Mouse (Mus musculus): ENCODE measurements around the gene Brdt.
A peak's percentile ranks its signal among the peaks of the same experiment; 100 is the strongest.
"Not testable (repeated sequence)": the region's sequence is repeated elsewhere in the genome, so short reads cannot be mapped to it uniquely, and the experiment has no call there.

Gene Brdt

GRCm38 (mm10) chr5:107340404-107340803 lies 9.4 kb downstream of the Brdt start:
- DNase-seq (ENCODE audit: low spot score in 2 of 2), result no peak

- no peak for DNase-seq (ENCODE audit: low spot score in 2 of 2)
Measured at GRCm38 (mm10) chr5:107342891-107343290, 11.9 kb downstream of the Brdt start.

GRCm38 (mm10) chr5:107346214-107346613 lies 15.3 kb downstream of the Brdt start:
- no peak for DNase-seq (ENCODE audit: low spot score in 2 of 2)

- DNase-seq (ENCODE audit: low spot score in 2 of 2), result no peak
Measured at GRCm38 (mm10) chr5:107352566-107352965, 21.6 kb downstream of the Brdt start.

GRCm38 (mm10) chr5:107353981-107354380 lies 23.0 kb downstream of the Brdt start:
- DNase-seq (ENCODE audit: low spot score in 2 of 2), result no peak

GRCm38 (mm10) chr5:107355801-107356200 lies 24.8 kb downstream of the Brdt start:
- no peak for DNase-seq (ENCODE audit: low spot score in 2 of 2)

GRCm38 (mm10) chr5:107357723-107358122 lies 26.8 kb downstream of the Brdt start:
- no peak for DNase-seq (ENCODE audit: low spot score in 2 of 2)

GRCm38 (mm10) chr5:107359395-107360053 lies 28.6 kb downstream of the Brdt start:
- DNase-seq (ENCODE audit: low spot score in 2 of 2), result peak; percentile 75 to 83

GRCm38 (mm10) chr5:107360054-107360730 lies 29.2 kb downstream of the Brdt start:
- DNase-seq (ENCODE audit: low spot score in 2 of 2), result no peak

- no peak for DNase-seq (ENCODE audit: low spot score in 2 of 2)
Measured at GRCm38 (mm10) chr5:107370040-107370439, 39.1 kb downstream of the Brdt start.

GRCm38 (mm10) chr5:107371335-107371734 lies 40.4 kb downstream of the Brdt start:
- no peak for DNase-seq (ENCODE audit: low spot score in 2 of 2)

- no peak for DNase-seq (ENCODE audit: low spot score in 2 of 2)
Measured at GRCm38 (mm10) chr5:107373256-107373655, 42.3 kb downstream of the Brdt start.

- not testable (repeated sequence) for DNase-seq (ENCODE audit: low spot score in 2 of 2)
Measured at GRCm38 (mm10) chr5:107386448-107386847, 55.5 kb downstream of the Brdt start.

GRCm38 (mm10) chr5:107387788-107388187 lies 56.8 kb downstream of the Brdt start:
- no peak for DNase-seq (ENCODE audit: low spot score in 2 of 2)

GRCm38 (mm10) chr5:107389373-107389772 lies 58.4 kb downstream of the Brdt start:
- DNase-seq (ENCODE audit: low spot score in 2 of 2), result no peak

GRCm38 (mm10) chr5:107394437-107394836 lies 63.5 kb downstream of the Brdt start:
- DNase-seq (ENCODE audit: low spot score in 2 of 2), result no peak

- DNase-seq (ENCODE audit: low spot score in 2 of 2), result no peak
Measured at GRCm38 (mm10) chr5:107402436-107402835, 71.5 kb downstream of the Brdt start, which contains the start of gene Ephx4. Gene Ephx4, plus strand, starts transcription at chr5:107402736.

- DNase-seq (ENCODE audit: low spot score in 2 of 2), result no peak
Measured at GRCm38 (mm10) chr5:107403011-107403946, 72.3 kb downstream of the Brdt start.

GRCm38 (mm10) chr5:107403947-107404684 lies 73.2 kb downstream of the Brdt start:
- peak in 1 of 2 experiments; percentile 35 for DNase-seq (ENCODE audit: low spot score in 2 of 2)

- peak; percentile 36 to 40 for DNase-seq (ENCODE audit: low spot score in 2 of 2)
Measured at GRCm38 (mm10) chr5:107405361-107405760, 74.4 kb downstream of the Brdt start.

GRCm38 (mm10) chr5:107410305-107410704 lies 79.3 kb downstream of the Brdt start:
- DNase-seq (ENCODE audit: low spot score in 2 of 2), result no peak
